In genomic region chr11:109754105-109754602, GRCm38 (mm10) we compare ENCODE assay signal across 10 mouse cellular contexts. TPM values are rescaled to one million over a fixed set of nuclear protein-coding genes. Genes with fewer than 3 reads are reported as not detected.
DNase-seq lines count a peak whose midpoint lies in the region; ATAC-seq and TF ChIP-seq lines count a peak whose summit lies in the region.
"Had no signal": no experiment of that assay in that cellular context is flagged by ENCODE, and none has a peak within 500 bp of the region (broad histone marks: within the 10 kb centered on the region; RNA-seq: fewer than 3 reads in every experiment).

No protein-coding gene starts in this region.

- H3K27me3 ChIP-seq in lung, embryonic 14.5 days (ENCODE audit: insufficient read depth, low read length), result no peaks in the 10 kb centered on the region
- H3K27me3 ChIP-seq in forebrain, embryonic 11.5 days (ENCODE audit: control insufficient read depth, insufficient read depth, low read length), result no peaks in the 10 kb centered on the region
- H3K27me3 ChIP-seq: forebrain, embryonic 12.5 days had no signal

- H3K4me3 ChIP-seq in lung, embryonic 14.5 days (ENCODE audit: low read depth, low read length), result no peak overlapping the region
- no peak overlapping the region for H3K4me3 ChIP-seq in lung, adult 2 months (replicated peaks; ENCODE audit: extremely low read depth, low read depth, low read length)
- no peak overlapping the region for H3K4me3 ChIP-seq in forebrain, embryonic 11.5 days (ENCODE audit: low read depth, low read length)
- H3K4me3 ChIP-seq: forebrain, embryonic 12.5 days had no signal

- 69% methylated on average over 7 of the region's 7 CpGs for WGBS in lung, embryonic 14.5 days
- WGBS in lung, adult 2 months, result 65% methylated on average over 7 of the region's 7 CpGs
- 82% methylated on average over 7 of the region's 7 CpGs for WGBS in forebrain, embryonic 11.5 days

- DNase-seq in lung, embryonic 14.5 days, result peak; percentile 9
- no peak for DNase-seq in lung, adult 2 months
- DNase-seq in cerebellum, postnatal 14 days, result peak; percentile 7 to 9
- DNase-seq in layer of hippocampus, postnatal 36 days, result peak; percentile 33 to 52
- DNase-seq in right cerebral cortex, postnatal 10 days (ENCODE audit: low spot score in 2 of 2), result peak; percentile 71 to 81
- no peak for DNase-seq in forebrain, embryonic 11.5 days (ENCODE audit: low spot score)
- no peak for DNase-seq in thymus, postnatal 14 days
- DNase-seq: kidney, adult 18-20 months; liver had no signal

- H3K36me3 ChIP-seq in lung, embryonic 14.5 days (ENCODE audit: insufficient read depth), result no peaks in the 10 kb centered on the region
- no peaks in the 10 kb centered on the region for H3K36me3 ChIP-seq in forebrain, embryonic 11.5 days (ENCODE audit: control insufficient read depth, insufficient read depth, low read length)
- H3K36me3 ChIP-seq: forebrain, embryonic 12.5 days had no signal

- H3K27ac ChIP-seq in lung, embryonic 14.5 days (ENCODE audit: low read depth), result no peak overlapping the region
- no peak overlapping the region for H3K27ac ChIP-seq in forebrain, embryonic 11.5 days (ENCODE audit: low read depth, low read length)
- H3K27ac ChIP-seq: forebrain, embryonic 12.5 days had no signal

- no peak for TF ChIP-seq CTCF in lung, embryonic 14.5 days (IDR thresholded peaks at IDR 0.05; ENCODE audit: low read depth)
- no peak for TF ChIP-seq CTCF in lung, adult 2 months (IDR thresholded peaks at IDR 0.05; ENCODE audit: insufficient read depth, low read length)

- no peak overlapping the region for H3K9ac ChIP-seq in lung, embryonic 14.5 days
- H3K9ac ChIP-seq in forebrain, embryonic 11.5 days (ENCODE audit: low read length), result no peak overlapping the region
- H3K9ac ChIP-seq: forebrain, embryonic 12.5 days had no signal

- no peaks in the 10 kb centered on the region for H3K9me3 ChIP-seq in lung, embryonic 14.5 days (ENCODE audit: low read depth, low read length)
- no peaks in the 10 kb centered on the region for H3K9me3 ChIP-seq in forebrain, embryonic 11.5 days (ENCODE audit: control insufficient read depth, low read length)
- H3K9me3 ChIP-seq: forebrain, embryonic 12.5 days had no signal

- H3K4me1 ChIP-seq in lung, embryonic 14.5 days (ENCODE audit: insufficient read depth), result no peaks in the 10 kb centered on the region
- no peaks in the 10 kb centered on the region for H3K4me1 ChIP-seq in lung, adult 2 months (ENCODE audit: control insufficient read depth, insufficient read depth, low read length)
- no peaks in the 10 kb centered on the region for H3K4me1 ChIP-seq in forebrain, embryonic 11.5 days (replicated peaks; ENCODE audit: control insufficient read depth, insufficient read depth, low read length)

- no peak overlapping the region for H3K4me2 ChIP-seq in lung, embryonic 14.5 days
- no peak overlapping the region for H3K4me2 ChIP-seq in forebrain, embryonic 11.5 days (ENCODE audit: low read depth, low read length, severe bottlenecking)
- H3K4me2 ChIP-seq: forebrain, embryonic 12.5 days had no signal

- TF ChIP-seq POLR2A in lung, adult 2 months (IDR thresholded peaks at IDR 0.05; ENCODE audit: borderline replicate concordance, extremely low read depth, low read depth, low read length), result no peak

- ATAC-seq in lung, embryonic 14.5 days (ENCODE audit: insufficient read depth), result no peak
- no peak for ATAC-seq in forebrain, embryonic 11.5 days (replicated peaks; ENCODE audit: low FRiP score)

RNA-seq across cellular contexts. Expression of gene Fam20a, which starts 32.1 kb away (rescaled TPM):
- 3.0 and 3.5 TPM in 2 replicates for polyA plus RNA-seq in lung, embryonic 14.5 days (2014; fragmentation: Nextera tagmentation; extraction: Ambion mirVana)
- polyA plus RNA-seq in lung, adult 2 months (2012; rRNA removed), result 16.6 and 17.6 TPM in 2 replicates
- total RNA-seq in layer of hippocampus, postnatal 36 days (2021), result 10 to 100 TPM; 13.7 to 14.6 TPM
- 2.3 and 3.0 TPM in 2 replicates for polyA plus RNA-seq in forebrain, embryonic 11.5 days (2014; fragmentation: Nextera tagmentation; extraction: Ambion mirVana)

Comparison
In these comparisons a context has a peak if more than half of its experiments do, and no peak if none do; other contexts are left out.
1. DNase-seq: peak in lung, embryonic 14.5 days (single experiment), cerebellum, postnatal 14 days (2 of 2), layer of hippocampus, postnatal 36 days (2 of 2) and right cerebral cortex, postnatal 10 days (2 of 2); none in lung, adult 2 months (single experiment), forebrain, embryonic 11.5 days (single experiment) and thymus, postnatal 14 days (single experiment).